Mouse (Mus musculus) limb, embryonic 14.5 days (tissue): ENCODE results near the gene Syt15. TPM values are rescaled to one million over a fixed set of nuclear protein-coding genes. Genes with fewer than 3 reads are reported as not detected.

Source experiments
- ATAC-seq: fragments of 200-750 bp; cut with Nextera tagmentation; 2 replicates; pipeline ENCODE4 v1.8.0; 2017; ENCODE audit warnings: low read depth, moderate number of reproducible peaks, moderate TSS enrichment; ENCODE audit not compliant: low FRiP score
- DNase-seq: peaks from one replicate; pipeline ENCODE4 v3.0.0-alpha.2; 2015; ENCODE audit warnings: low spot score
- H3K27ac ChIP-seq: fragments of 300-500 bp; sonication (generic); replicated peaks from 2 replicates; pipeline ENCODE4 v1.5.1; 2014; ENCODE audit warnings: low read depth, mild to moderate bottlenecking, low read length, moderate library complexity, mixed read lengths
- H3K27me3 ChIP-seq: fragments of 300-500 bp; sonication (generic); 2 replicates; pipeline ENCODE4 v1.6.1; 2014; ENCODE audit warnings: low read length, mixed read lengths; ENCODE audit not compliant: control insufficient read depth, insufficient read depth
- H3K36me3 ChIP-seq: fragments of 300-500 bp; sonication (generic); 2 replicates; pipeline ENCODE4 v1.6.1; 2014; ENCODE audit warnings: mild to moderate bottlenecking, low read length, moderate library complexity, mixed read lengths; ENCODE audit not compliant: control insufficient read depth, insufficient read depth
- H3K4me1 ChIP-seq: fragments of 300-500 bp; sonication (generic); 2 replicates; pipeline ENCODE4 v1.6.1; 2014; ENCODE audit warnings: antibody characterized with exemption, low read length, mixed read lengths; ENCODE audit not compliant: control insufficient read depth, insufficient read depth
- H3K4me2 ChIP-seq: fragments of 300-500 bp; sonication (generic); replicated peaks from 2 replicates; pipeline ENCODE4 v1.6.1; 2014; ENCODE audit warnings: low read depth, mild to moderate bottlenecking, low read length, moderate library complexity; ENCODE audit not compliant: severe bottlenecking
- H3K4me3 ChIP-seq: fragments of 300-500 bp; sonication (generic); replicated peaks from 2 replicates; pipeline ENCODE4 v1.5.1; 2014; ENCODE audit warnings: low read length
- H3K9ac ChIP-seq: fragments of 300-500 bp; sonication (generic); 2 replicates; pipeline ENCODE4 v1.6.1; 2014; ENCODE audit warnings: mild to moderate bottlenecking, low read depth, low read length, moderate library complexity; ENCODE audit not compliant: severe bottlenecking
- H3K9me3 ChIP-seq: fragments of 300-500 bp; sonication (generic); 2 replicates; pipeline ENCODE4 v1.6.1; 2016; ENCODE audit warnings: low read length; ENCODE audit not compliant: control insufficient read depth
- POLR2A ChIP-seq: fragments of 200-500 bp; IDR thresholded peaks from 2 replicates; pipeline ENCODE4 v1.8.0; 2012; ENCODE audit warnings: inconsistent platforms, mild to moderate bottlenecking, moderate library complexity, borderline replicate concordance; ENCODE audit not compliant: insufficient read depth, insufficient read length; ENCODE audit errors: extremely low read depth
- WGBS: fragments of 180-500 bp; shearing (Covaris S2); extraction: QIAGEN DNeasy Blood & Tissue Kit; methylation state at CpG from one replicate; pipeline ENCODE4 v1.1.7; 2014; 5-methylcytosine and 5-hydroxymethylcytosine counted together
- polyA plus RNA-seq, 2 experiments: library from polyadenylated mRNA; depleted of rRNA in 1 of 2; stranded (reverse) in 1 of 2; unstranded in 1 of 2; fragments of >200 nt; fragmentation: Nextera tagmentation in 1 of 2; extraction: Ambion mirVana in 1 of 2; gene quantifications; 2 replicates each; pipeline versions ENCODE4 v1.2.1 to v1.2.3; 2012 to 2014

Gene Syt15
- polyA plus RNA-seq, 2 experiments: 0.51 to 0.83 TPM

- no peak overlapping the region for H3K27ac ChIP-seq
- 57% methylated on average over 4 of the region's 4 CpGs for WGBS
Observed at GRCm38 (mm10) chr14:34226566-34226965, 7.2 kb downstream of the Syt15 start.

DNA sequence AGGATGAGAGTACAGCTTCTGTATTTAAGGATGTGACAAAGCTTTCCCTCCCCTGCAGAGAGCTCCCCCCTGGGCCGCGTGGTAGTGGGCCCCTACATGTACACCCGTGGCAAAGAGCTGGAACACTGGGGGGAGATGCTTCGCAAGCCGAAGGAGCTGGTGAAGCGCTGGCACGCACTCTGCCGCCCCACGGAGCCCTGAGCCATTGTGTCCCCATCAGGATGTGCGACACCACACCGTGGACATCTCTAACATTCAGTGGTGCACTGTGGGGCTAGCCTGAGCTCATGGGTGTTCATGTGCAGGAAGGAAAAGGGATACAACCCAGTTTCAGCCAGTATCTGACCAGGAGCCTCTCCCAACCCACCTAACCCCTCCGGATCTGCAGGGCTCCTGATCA is 8.6 kb downstream of the Syt15 start:
- Histone ChIP-seq H3K4me1 (no peaks in the 10 kb centered on the region), H3K9me3 (no peaks in the 10 kb centered on the region; the same call in 1 of the 2 replicates), H3K9ac (no peak overlapping the region), H3K4me3 (no peak overlapping the region), H3K27me3 (no peaks in the 10 kb centered on the region), H3K27ac (no peak overlapping the region), H3K4me2 (no peak overlapping the region), H3K36me3 (no peaks in the 10 kb centered on the region)
- 91% methylated on average over 12 of the region's 12 CpGs for WGBS
- DNase-seq: no peak
- ATAC-seq: no peak
- TF ChIP-seq POLR2A: no peak

More at GRCm38 (mm10) chr14:34226566-34226965, 7.2 kb downstream of the Syt15 start:
- Histone ChIP-seq H3K9me3 (no peaks in the 10 kb centered on the region; the same call in 1 of the 2 replicates), H3K4me2 (no peak overlapping the region), H3K4me3 (no peak overlapping the region), H3K27me3 (no peaks in the 10 kb centered on the region), H3K9ac (no peak overlapping the region), H3K4me1 (no peaks in the 10 kb centered on the region), H3K36me3 (no peaks in the 10 kb centered on the region)
- no peak for TF ChIP-seq POLR2A
- ATAC-seq: no peak
- no peak for DNase-seq

GRCm38 (mm10) chr14:34228830-34229506 is 9.6 kb downstream of the Syt15 start:
- H3K9ac ChIP-seq: no peak overlapping the region

DNA sequence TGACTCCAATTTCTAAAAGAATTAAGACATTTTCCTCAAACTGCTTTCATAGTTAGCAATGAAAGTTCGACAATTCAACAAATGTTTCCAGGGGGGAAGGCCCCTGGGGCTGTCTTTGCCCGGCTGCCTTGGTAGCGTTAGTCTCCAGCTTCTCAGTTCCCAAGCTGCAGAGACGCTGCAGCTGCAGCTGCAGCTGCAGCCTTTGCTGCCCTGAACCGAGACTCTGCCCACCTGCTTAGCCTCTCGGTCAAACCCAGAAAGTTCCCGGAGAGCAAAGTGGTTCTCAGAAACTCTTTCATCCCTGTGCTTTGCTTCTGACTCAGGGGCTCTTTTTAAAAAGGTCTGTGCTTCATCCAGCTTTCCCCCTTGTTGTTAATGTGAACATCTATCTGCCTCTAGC is 12.9 kb downstream of the Syt15 start:
- WGBS: 51% methylated on average over 7 of the region's 7 CpGs
- DNase-seq: no peak
- Histone ChIP-seq H3K27me3 (no peaks in the 10 kb centered on the region), H3K9ac (no peak overlapping the region), H3K36me3 (no peaks in the 10 kb centered on the region), H3K27ac (no peak overlapping the region), H3K4me2 (no peak overlapping the region), H3K4me3 (no peak overlapping the region), H3K4me1 (peaks cover 4% of the 10 kb centered on the region; the same call in 1 of the 2 replicates), H3K9me3 (no peaks in the 10 kb centered on the region; the same call in 1 of the 2 replicates)
- ATAC-seq: no peak
- no peak for TF ChIP-seq POLR2A

More at GRCm38 (mm10) chr14:34228830-34229506, 9.6 kb downstream of the Syt15 start:
- Histone ChIP-seq H3K36me3 (no peaks in the 10 kb centered on the region), H3K27ac (no peak overlapping the region), H3K4me1 (no peaks in the 10 kb centered on the region), H3K4me2 (no peak overlapping the region), H3K27me3 (no peaks in the 10 kb centered on the region), H3K4me3 (no peak overlapping the region), H3K9me3 (no peaks in the 10 kb centered on the region; the same call in 1 of the 2 replicates)
- DNase-seq (no peak), ATAC-seq (no peak)
- WGBS: 92% methylated on average over 10 of the region's 10 CpGs
- no peak for TF ChIP-seq POLR2A

DNA sequence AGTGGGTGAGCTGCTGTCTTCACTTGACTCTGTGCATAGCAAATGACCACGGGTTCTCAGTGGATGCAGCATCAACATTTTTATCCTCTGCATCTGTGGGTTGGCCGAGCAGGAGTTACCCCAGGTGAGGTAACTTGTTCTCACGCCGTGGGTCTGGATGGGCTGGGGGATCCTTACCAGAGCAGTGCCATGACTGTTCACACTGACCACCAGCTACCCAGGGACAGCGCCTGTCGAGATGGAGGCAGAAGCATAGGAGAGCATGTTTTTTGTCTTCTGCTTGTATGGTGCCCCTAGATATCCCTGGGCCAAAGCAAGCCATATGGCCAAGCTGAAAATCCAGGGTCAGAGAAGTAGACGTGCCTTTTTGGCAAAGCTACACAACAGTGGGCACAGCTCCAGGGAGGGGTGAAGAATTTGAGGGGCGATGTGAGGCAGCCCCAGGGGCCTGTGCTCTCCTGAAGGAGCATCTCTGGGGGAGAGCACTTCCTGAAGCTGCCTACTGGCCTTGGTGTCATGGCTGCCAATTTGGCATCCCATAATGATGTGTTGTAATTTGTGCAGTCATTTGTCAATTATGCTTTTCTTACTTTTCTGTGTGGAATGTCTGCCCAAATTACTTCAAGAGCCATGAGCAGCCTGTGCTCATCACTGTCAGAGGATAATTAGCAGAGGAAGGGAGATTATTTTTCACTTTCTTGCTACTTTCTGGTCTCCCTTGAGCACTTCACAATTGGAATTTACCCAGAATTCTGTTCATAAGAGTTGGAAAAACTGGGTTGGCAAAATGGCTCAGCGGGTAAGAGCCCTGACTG is 13.7 kb downstream of the Syt15 start:
- ATAC-seq: no peak
- Histone ChIP-seq H3K27me3 (no peaks in the 10 kb centered on the region), H3K9me3 (no peaks in the 10 kb centered on the region; the same call in 1 of the 2 replicates), H3K4me2 (no peak overlapping the region), H3K4me1 (peaks cover 4% of the 10 kb centered on the region; the same call in 1 of the 2 replicates), H3K4me3 (no peak overlapping the region), H3K27ac (no peak overlapping the region), H3K36me3 (no peaks in the 10 kb centered on the region), H3K9ac (no peak overlapping the region)
- 84% methylated on average over 9 of the region's 9 CpGs for WGBS
- TF ChIP-seq POLR2A: no peak
- no peak for DNase-seq
